Mouse (Mus musculus) c-Kit-positive CD71-positive TER-119-negative erythroid progenitor cells, embryonic 14.5 days (primary cell): ENCODE data around the gene Cacna1g.
"Not testable (repeated sequence)": the region's sequence is repeated elsewhere in the genome, so short reads cannot be mapped to it uniquely, and the experiment has no call there.

Source experiments
- DNase-seq: peaks from one replicate; pipeline ENCODE4 v3.0.0-alpha.2; 2013; ENCODE audit warnings: low read depth

Gene Cacna1g

GRCm38 (mm10) chr11:94403757-94404156, 70.2 kb downstream of the Cacna1g start:
- DNase-seq = no peak

- no peak for DNase-seq
Observed at GRCm38 (mm10) chr11:94402731-94403130, 71.3 kb downstream of the Cacna1g start.

GRCm38 (mm10) chr11:94402029-94402428, 72.0 kb downstream of the Cacna1g start:
- DNase-seq = not testable (repeated sequence)

GRCm38 (mm10) chr11:94400996-94401395, 73.0 kb downstream of the Cacna1g start:
- DNase-seq = no peak

GRCm38 (mm10) chr11:94394107-94394506, 79.9 kb downstream of the Cacna1g start:
- DNase-seq = no peak

GRCm38 (mm10) chr11:94393490-94393889, 80.5 kb downstream of the Cacna1g start:
- DNase-seq = not testable (repeated sequence)

GRCm38 (mm10) chr11:94392672-94393109, 81.3 kb downstream of the Cacna1g start, which contains the start of gene Abcc3:
Gene Abcc3 (minus strand): TSS chr11:94392997.
- DNase-seq = no peak

GRCm38 (mm10) chr11:94391661-94392060, 82.3 kb downstream of the Cacna1g start:
- DNase-seq = no peak

- DNase-seq = no peak
Observed at GRCm38 (mm10) chr11:94390825-94391224, 83.2 kb downstream of the Cacna1g start.

- DNase-seq = no peak
Observed at GRCm38 (mm10) chr11:94389724-94390396, 84.1 kb downstream of the Cacna1g start.

GRCm38 (mm10) chr11:94389021-94389420, 85.0 kb downstream of the Cacna1g start:
- no peak for DNase-seq

- no peak for DNase-seq
Observed at GRCm38 (mm10) chr11:94387756-94388155, 86.2 kb downstream of the Cacna1g start.

- DNase-seq = no peak
Observed at GRCm38 (mm10) chr11:94385977-94386771, 87.8 kb downstream of the Cacna1g start.

- no peak for DNase-seq
Observed at GRCm38 (mm10) chr11:94379736-94380135, 94.3 kb downstream of the Cacna1g start.

GRCm38 (mm10) chr11:94379061-94379460, 94.9 kb downstream of the Cacna1g start:
- DNase-seq = no peak

- DNase-seq = no peak
Observed at GRCm38 (mm10) chr11:94374276-94374948, 99.6 kb downstream of the Cacna1g start.

GRCm38 (mm10) chr11:94370809-94371208, 103.2 kb downstream of the Cacna1g start:
- no peak for DNase-seq

GRCm38 (mm10) chr11:94369981-94370380, 104.0 kb downstream of the Cacna1g start:
- no peak for DNase-seq

- DNase-seq = no peak
Observed at GRCm38 (mm10) chr11:94365340-94365739, 108.7 kb downstream of the Cacna1g start.

GRCm38 (mm10) chr11:94363690-94364089, 110.3 kb downstream of the Cacna1g start:
- DNase-seq = no peak

- no peak for DNase-seq
Observed at GRCm38 (mm10) chr11:94362101-94362500, 111.9 kb downstream of the Cacna1g start.

GRCm38 (mm10) chr11:94361166-94361870, 112.7 kb downstream of the Cacna1g start:
- DNase-seq = no peak
